Mouse (Mus musculus): ENCODE results near the gene Tmem208. TPM values are rescaled to one million over a fixed set of nuclear protein-coding genes. Genes with fewer than 3 reads are reported as not detected.

Gene Tmem208
- total and polyA plus RNA-seq, 3 experiments: 76.2 to 133 (median 88.1) TPM

GRCm38 (mm10) chr8:105356681-105357080 is 30.5 kb downstream of the Tmem208 start:
- in situ Hi-C loops (cut with MboI; ENCODE audit: low pct_ligation_motif_present, low pct_unique_long_range_greater_than_20kb, low sequenced_read_pairs): no loop called here
- DNase-seq (ENCODE audit: extremely low read depth): no peak
- dilution Hi-C loops (cut with MboI; ENCODE audit: extremely low pct_ligation_motif_present, extremely low pct_unique_long_range_greater_than_20kb, low sequenced_read_pairs): no loop called here
- Histone ChIP-seq H3K9me3 (replicated peaks; ENCODE audit: low read length) (no peaks in the 10 kb centered on the region), H3K79me2 (replicated peaks; ENCODE audit: control insufficient read depth, extremely low read depth, insufficient read depth, poor library complexity, severe bottlenecking) (no peaks in the 10 kb centered on the region), H3K4me3 (replicated peaks in 1 of 3; ENCODE audit: low read depth in 2 of 3, low read length in 2 of 3, poor library complexity in 1 of 3) (no peak overlapping the region), H3K4me2 (ENCODE audit: insufficient read depth, low read depth, poor library complexity, severe bottlenecking) (no peak overlapping the region), H3K9ac (ENCODE audit: insufficient read depth, low read depth) (no peak overlapping the region), H3K27ac (ENCODE audit: insufficient read depth, low read depth) (no peak overlapping the region), H3K36me3 (replicated peaks in 1 of 2; ENCODE audit: control insufficient read depth in 1 of 2, insufficient read depth in 1 of 2, low read length in 1 of 2) (peaks cover 2 to 23% of the 10 kb centered on the region in 2 experiments), H3K4me1 (ENCODE audit: control insufficient read depth in 1 of 2, insufficient read depth in 2 of 2) (peaks cover 9 to 18% of the 10 kb centered on the region in 2 experiments), H3K27me3 (replicated peaks) (no peaks in the 10 kb centered on the region)
- TF ChIP-seq HCFC1 (IDR thresholded peaks at IDR 0.05; ENCODE audit: low read depth, low read length) (no peak), RAD21 (IDR thresholded peaks at IDR 0.05; ENCODE audit: low read depth, low read length) (no peak), ZKSCAN1 (IDR thresholded peaks at IDR 0.05; ENCODE audit: borderline replicate concordance, low read depth, low read length) (no peak), MXI1 (IDR thresholded peaks at IDR 0.05; ENCODE audit: low read depth, low read length) (no peak), USF2 (conservative IDR thresholded peaks at IDR 0.05; ENCODE audit: low read depth, low read length) (no peak), CTCF (conservative IDR thresholded peaks at IDR 0.05 in 1 of 2, IDR thresholded peaks at IDR 0.05 in 1 of 2; ENCODE audit: low read depth in 2 of 2, low read length in 2 of 2) (no peak), POLR2AphosphoS2 (IDR thresholded peaks at IDR 0.05; ENCODE audit: low read depth, low read length) (no peak), JUN (IDR thresholded peaks at IDR 0.05; ENCODE audit: insufficient read depth, low read depth, low read length) (no peak), E2F4 (IDR thresholded peaks at IDR 0.05; ENCODE audit: insufficient replicate concordance, low read depth, low read length) (no peak)

GRCm38 (mm10) chr8:105359208-105359607 is 33.1 kb downstream of the Tmem208 start:
- Histone ChIP-seq H3K4me2 (ENCODE audit: insufficient read depth, low read depth, poor library complexity, severe bottlenecking) (no peak overlapping the region), H3K79me2 (replicated peaks; ENCODE audit: control insufficient read depth, extremely low read depth, insufficient read depth, poor library complexity, severe bottlenecking) (no peaks in the 10 kb centered on the region), H3K36me3 (replicated peaks in 1 of 2; ENCODE audit: control insufficient read depth in 1 of 2, insufficient read depth in 1 of 2, low read length in 1 of 2) (peaks cover 2 to 27% of the 10 kb centered on the region in 2 experiments), H3K27ac (ENCODE audit: insufficient read depth, low read depth) (no peak overlapping the region), H3K27me3 (replicated peaks) (no peaks in the 10 kb centered on the region), H3K4me1 (ENCODE audit: control insufficient read depth in 1 of 2, insufficient read depth in 2 of 2) (peaks cover 9 to 18% of the 10 kb centered on the region in 2 experiments), H3K9me3 (replicated peaks; ENCODE audit: low read length) (no peaks in the 10 kb centered on the region), H3K9ac (ENCODE audit: insufficient read depth, low read depth) (no peak overlapping the region), H3K4me3 (replicated peaks in 1 of 3; ENCODE audit: low read depth in 2 of 3, low read length in 2 of 3, poor library complexity in 1 of 3) (no peak overlapping the region)
- dilution Hi-C loops (cut with MboI; ENCODE audit: extremely low pct_ligation_motif_present, extremely low pct_unique_long_range_greater_than_20kb, low sequenced_read_pairs) (no loop called here), in situ Hi-C loops (cut with MboI; ENCODE audit: low pct_ligation_motif_present, low pct_unique_long_range_greater_than_20kb, low sequenced_read_pairs) (no loop called here)
- no peak for DNase-seq (ENCODE audit: extremely low read depth)
- TF ChIP-seq PAX5 (IDR thresholded peaks at IDR 0.05; ENCODE audit: low read length): no peak
- TF ChIP-seq CTCF (conservative IDR thresholded peaks at IDR 0.05 in 1 of 2, IDR thresholded peaks at IDR 0.05 in 1 of 2; ENCODE audit: low read depth in 2 of 2, low read length in 2 of 2): no peak
- no peak for TF ChIP-seq MYC (IDR thresholded peaks at IDR 0.05; ENCODE audit: low read depth, low read length)
- TF ChIP-seq SIN3A (IDR thresholded peaks at IDR 0.05; ENCODE audit: low read length): no peak
- TF ChIP-seq NELFE (IDR thresholded peaks at IDR 0.05; ENCODE audit: low read depth, low read length): no peak
- no peak for TF ChIP-seq CHD1 (IDR thresholded peaks at IDR 0.05; ENCODE audit: low read depth, low read length)
- no peak for TF ChIP-seq MXI1 (IDR thresholded peaks at IDR 0.05; ENCODE audit: low read depth, low read length)
- TF ChIP-seq ELF1 (IDR thresholded peaks at IDR 0.05; ENCODE audit: low read depth, low read length): no peak
- TF ChIP-seq USF2 (conservative IDR thresholded peaks at IDR 0.05; ENCODE audit: low read depth, low read length): no peak
- TF ChIP-seq EP300 (IDR thresholded peaks at IDR 0.05; ENCODE audit: low read length): no peak
- TF ChIP-seq MAX (IDR thresholded peaks at IDR 0.05; ENCODE audit: low read length): no peak
- TF ChIP-seq JUND (conservative IDR thresholded peaks at IDR 0.05; ENCODE audit: low read depth, low read length): no peak
- no peak for TF ChIP-seq ZC3H11A (IDR thresholded peaks at IDR 0.05; ENCODE audit: low read depth, low read length)
- TF ChIP-seq RCOR1 (conservative IDR thresholded peaks at IDR 0.05; ENCODE audit: low read depth, low read length): no peak
- no peak for TF ChIP-seq IRF4 (IDR thresholded peaks at IDR 0.05; ENCODE audit: low read depth, low read length)
